Mouse (Mus musculus) forebrain, embryonic 16.5 days (tissue): ENCODE measurements at regions not wholly inside any gene's neighbourhood (a gene's known extent, or its start where the extent isn't known, plus 50 kb on each side); places are given as distances from the start of the nearest gene placed in this dataset.

Source experiments
- ATAC-seq: fragments of 200-750 bp; cut with Nextera tagmentation; 2 replicates; pipeline ENCODE4 v1.8.0; 2017; ENCODE audit warnings: mild to moderate bottlenecking, moderate library complexity
- H3K27ac ChIP-seq: fragments of 300-500 bp; sonication (generic); 2 replicates; pipeline ENCODE4 v1.5.1; 2014; ENCODE audit warnings: low read length, control low read depth
- H3K27me3 ChIP-seq: fragments of 300-500 bp; sonication (generic); replicated peaks from 2 replicates; pipeline ENCODE4 v1.6.1; 2014; ENCODE audit warnings: low read length; ENCODE audit not compliant: control insufficient read depth, insufficient read depth
- H3K36me3 ChIP-seq: fragments of 300-500 bp; sonication (generic); 2 replicates; pipeline ENCODE4 v1.6.1; 2014; ENCODE audit not compliant: control insufficient read depth, insufficient read depth
- H3K4me1 ChIP-seq: fragments of 300-500 bp; sonication (generic); replicated peaks from 2 replicates; pipeline ENCODE4 v1.6.1; 2014; ENCODE audit warnings: low read length; ENCODE audit not compliant: control insufficient read depth, insufficient read depth
- H3K4me2 ChIP-seq: fragments of 300-500 bp; sonication (generic); 2 replicates; pipeline ENCODE4 v1.6.1; 2014; ENCODE audit warnings: mild to moderate bottlenecking, low read length, control low read depth
- H3K4me3 ChIP-seq: fragments of 300-500 bp; sonication (generic); replicated peaks from 2 replicates; pipeline ENCODE4 v1.5.1; 2014; ENCODE audit warnings: mild to moderate bottlenecking, low read length, control low read depth
- H3K9ac ChIP-seq: fragments of 300-500 bp; sonication (generic); replicated peaks from 2 replicates; pipeline ENCODE4 v1.6.1; 2014; ENCODE audit warnings: low read depth, low read length, control low read depth
- H3K9me3 ChIP-seq: fragments of 300-500 bp; sonication (generic); 2 replicates; pipeline ENCODE4 v1.6.1; 2016; ENCODE audit warnings: low read length; ENCODE audit not compliant: control insufficient read depth
- WGBS: fragments of 180-500 bp; shearing (Covaris S2); extraction: QIAGEN DNeasy Blood & Tissue Kit; methylation state at CpG from one replicate; pipeline ENCODE4 v1.1.7; 2014; 5-methylcytosine and 5-hydroxymethylcytosine counted together

- no peak overlapping the region for H3K4me3 ChIP-seq
- no peak for ATAC-seq
- 48% methylated on average over 8 of the region's 8 CpGs for WGBS
- H3K27ac ChIP-seq = no peak overlapping the region
- H3K36me3 ChIP-seq = no peaks in the 10 kb centered on the region
- no peaks in the 10 kb centered on the region for H3K27me3 ChIP-seq
- H3K4me1 ChIP-seq = no peaks in the 10 kb centered on the region
- H3K9ac ChIP-seq = no peak overlapping the region
- H3K9me3 ChIP-seq = no peaks in the 10 kb centered on the region
- no peak overlapping the region for H3K4me2 ChIP-seq
Observed at GRCm38 (mm10) chr12:8857308-8857707, 64.2 kb upstream of the Laptm4a start.

GRCm38 (mm10) chr12:8858748-8859147, 62.7 kb upstream of the Laptm4a start:
- H3K36me3 ChIP-seq = no peaks in the 10 kb centered on the region
- no peak overlapping the region for H3K27ac ChIP-seq
- no peaks in the 10 kb centered on the region for H3K9me3 ChIP-seq
- H3K27me3 ChIP-seq = no peaks in the 10 kb centered on the region
- no peak for ATAC-seq
- no peak overlapping the region for H3K4me3 ChIP-seq
- no peaks in the 10 kb centered on the region for H3K4me1 ChIP-seq
- H3K9ac ChIP-seq = no peak overlapping the region
- WGBS = 78% methylated on average over 7 of the region's 7 CpGs
- no peak overlapping the region for H3K4me2 ChIP-seq

- WGBS = 80% methylated on average over 4 of the region's 4 CpGs
- no peak overlapping the region for H3K4me2 ChIP-seq
- H3K4me1 ChIP-seq = no peaks in the 10 kb centered on the region
Observed at GRCm38 (mm10) chr12:8859588-8859987, 61.9 kb upstream of the Laptm4a start.

GRCm38 (mm10) chr12:8864830-8865229, 56.6 kb upstream of the Laptm4a start:
- H3K27me3 ChIP-seq = no peaks in the 10 kb centered on the region
- H3K9me3 ChIP-seq = no peaks in the 10 kb centered on the region
- 76% methylated on average over 3 of the region's 3 CpGs for WGBS
- H3K27ac ChIP-seq = no peak overlapping the region
- no peak overlapping the region for H3K4me3 ChIP-seq
- no peak overlapping the region for H3K9ac ChIP-seq
- ATAC-seq = no peak
- H3K4me2 ChIP-seq = no peak overlapping the region
- no peaks in the 10 kb centered on the region for H3K36me3 ChIP-seq
- no peaks in the 10 kb centered on the region for H3K4me1 ChIP-seq

More at GRCm38 (mm10) chr12:8859588-8859987, 61.9 kb upstream of the Laptm4a start:
- H3K4me3 ChIP-seq = no peak overlapping the region
- H3K9me3 ChIP-seq = no peaks in the 10 kb centered on the region
- no peaks in the 10 kb centered on the region for H3K36me3 ChIP-seq
- no peak overlapping the region for H3K9ac ChIP-seq
- H3K27me3 ChIP-seq = no peaks in the 10 kb centered on the region
- no peak for ATAC-seq
- no peak overlapping the region for H3K27ac ChIP-seq

GRCm38 (mm10) chr12:8865250-8865649, 56.2 kb upstream of the Laptm4a start:
- H3K4me1 ChIP-seq = no peaks in the 10 kb centered on the region
- no peak overlapping the region for H3K27ac ChIP-seq
- H3K9ac ChIP-seq = no peak overlapping the region
- ATAC-seq = no peak
- H3K36me3 ChIP-seq = no peaks in the 10 kb centered on the region
- WGBS = 71% methylated on average over 1 of the region's 1 CpGs
- H3K4me3 ChIP-seq = no peak overlapping the region
- H3K9me3 ChIP-seq = no peaks in the 10 kb centered on the region
- H3K4me2 ChIP-seq = no peak overlapping the region
- no peaks in the 10 kb centered on the region for H3K27me3 ChIP-seq

- Histone ChIP-seq H3K36me3 (no peaks in the 10 kb centered on the region), H3K4me1 (no peaks in the 10 kb centered on the region), H3K9me3 (no peaks in the 10 kb centered on the region), H3K27ac (no peak overlapping the region), H3K9ac (no peak overlapping the region), H3K4me2 (no peak overlapping the region), H3K4me3 (no peak overlapping the region), H3K27me3 (no peaks in the 10 kb centered on the region)
- ATAC-seq = no peak
- WGBS = 39% methylated on average over 1 of the region's 1 CpGs
Observed at GRCm38 (mm10) chr12:8867104-8867503, 54.4 kb upstream of the Laptm4a start.

GRCm38 (mm10) chr12:8868690-8869089, 52.8 kb upstream of the Laptm4a start:
- Histone ChIP-seq H3K27ac (no peak overlapping the region), H3K9ac (no peak overlapping the region), H3K36me3 (no peaks in the 10 kb centered on the region), H3K4me2 (no peak overlapping the region), H3K9me3 (no peaks in the 10 kb centered on the region), H3K27me3 (no peaks in the 10 kb centered on the region), H3K4me1 (no peaks in the 10 kb centered on the region), H3K4me3 (no peak overlapping the region)
- 77% methylated on average over 6 of the region's 6 CpGs for WGBS
- ATAC-seq = no peak

- Histone ChIP-seq H3K27ac (no peak overlapping the region), H3K9ac (no peak overlapping the region), H3K9me3 (no peaks in the 10 kb centered on the region), H3K4me1 (no peaks in the 10 kb centered on the region), H3K36me3 (no peaks in the 10 kb centered on the region), H3K4me2 (no peak overlapping the region), H3K27me3 (no peaks in the 10 kb centered on the region), H3K4me3 (no peak overlapping the region)
- no peak for ATAC-seq
- 63% methylated on average over 1 of the region's 1 CpGs for WGBS
Observed at GRCm38 (mm10) chr12:8869190-8869589, 52.3 kb upstream of the Laptm4a start.
